Mouse (Mus musculus) adrenal gland, postnatal 25 days (tissue): ENCODE data around the gene Actr6. TPM values are rescaled to one million over a fixed set of nuclear protein-coding genes. Genes with fewer than 3 reads are reported as not detected.
"Not testable (repeated sequence)": the region's sequence is repeated elsewhere in the genome, so short reads cannot be mapped to it uniquely, and the experiment has no call there.

Source experiments
- DNase-seq: peaks from one replicate; pipeline ENCODE4 v3.0.0; 2021; ENCODE audit warnings: mixed read lengths
- total RNA-seq: library from RNA; stranded (reverse); gene quantifications from 2 replicates; pipeline ENCODE4 v1.2.3, GENCODE M21; 2021

Gene Actr6
- total RNA-seq, 1 experiment from 2014 or later, result 21.0 TPM

DNA sequence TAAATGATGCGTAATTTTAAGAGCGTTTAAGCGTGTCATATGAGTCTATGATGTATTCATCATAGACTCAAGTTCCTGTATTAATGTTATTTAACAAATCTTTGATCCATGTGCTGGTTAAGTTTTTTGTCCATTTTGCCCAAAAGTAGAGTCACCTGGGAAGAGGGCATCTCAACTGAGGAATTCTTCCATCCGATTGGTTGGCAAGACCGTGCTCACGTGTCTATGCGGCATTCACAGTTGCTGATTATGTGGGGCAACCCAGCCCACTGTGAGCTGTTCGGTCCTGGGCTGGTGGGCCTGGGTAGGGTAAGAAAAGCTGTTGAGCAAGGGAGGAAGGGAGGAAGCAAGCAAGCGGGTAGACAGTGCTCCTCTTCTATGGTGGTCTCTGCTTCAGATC is 6.3 kb upstream of the Actr6 start:
- DNase-seq, result no peak

DNA sequence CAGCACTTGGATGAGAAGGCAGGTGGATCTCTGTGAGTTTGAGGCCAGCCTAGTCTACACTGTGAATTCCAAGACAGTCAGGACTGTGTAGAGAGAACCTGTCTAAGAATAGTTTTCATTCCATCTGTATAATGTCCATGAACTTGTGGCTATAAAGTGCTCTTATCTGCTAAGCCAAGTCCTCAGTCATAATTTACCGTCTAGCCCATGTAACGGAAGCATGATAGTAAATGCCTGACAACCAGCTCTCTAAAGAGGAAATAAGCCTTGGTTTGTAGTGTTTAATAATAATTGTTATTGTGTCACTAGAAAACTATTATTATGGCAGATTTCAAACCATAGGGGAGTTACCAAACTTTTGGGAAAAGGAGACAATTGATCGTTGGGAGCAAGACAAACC is 5.8 kb upstream of the Actr6 start:
- no peak for DNase-seq

DNA sequence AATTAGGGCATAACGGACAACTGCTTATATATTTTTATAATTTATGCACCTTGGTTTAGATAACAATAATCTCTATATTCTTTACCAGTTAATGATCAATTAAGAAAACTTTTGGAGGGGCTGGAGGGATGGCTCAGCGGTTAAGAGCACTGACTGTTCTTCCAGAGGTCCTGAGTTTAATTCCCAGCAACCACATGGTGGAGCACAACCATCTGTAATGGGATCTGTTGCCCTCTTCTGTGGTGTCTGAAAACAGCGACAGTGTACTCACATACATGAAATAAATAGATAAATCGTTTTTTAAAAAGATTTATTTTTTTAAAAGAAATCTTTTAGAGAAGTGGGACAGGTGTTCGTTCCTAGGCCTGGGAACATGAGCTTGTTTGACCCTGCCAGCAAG is 5.0 kb upstream of the Actr6 start:
- DNase-seq, result no peak

DNA sequence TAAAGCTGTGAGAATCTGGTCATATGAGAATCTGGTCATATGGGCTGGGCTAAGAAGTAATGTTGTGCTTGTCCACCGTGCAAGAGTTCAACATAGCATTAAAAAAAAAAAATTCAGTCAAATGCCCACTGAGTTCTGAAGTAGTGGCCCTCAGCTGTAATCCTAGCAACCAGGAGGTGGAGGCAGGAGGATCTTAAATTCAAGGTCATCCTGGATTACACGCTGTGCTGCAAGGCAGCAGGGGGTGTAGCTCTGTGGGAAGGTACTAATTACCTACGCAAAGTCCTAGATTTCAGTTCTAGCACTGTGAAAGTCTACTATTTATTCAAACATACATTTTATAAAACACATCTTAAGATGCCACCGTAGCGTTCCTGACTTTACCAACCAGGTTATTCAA is 754 bp downstream of the Actr6 start:
- DNase-seq, result no peak

DNA sequence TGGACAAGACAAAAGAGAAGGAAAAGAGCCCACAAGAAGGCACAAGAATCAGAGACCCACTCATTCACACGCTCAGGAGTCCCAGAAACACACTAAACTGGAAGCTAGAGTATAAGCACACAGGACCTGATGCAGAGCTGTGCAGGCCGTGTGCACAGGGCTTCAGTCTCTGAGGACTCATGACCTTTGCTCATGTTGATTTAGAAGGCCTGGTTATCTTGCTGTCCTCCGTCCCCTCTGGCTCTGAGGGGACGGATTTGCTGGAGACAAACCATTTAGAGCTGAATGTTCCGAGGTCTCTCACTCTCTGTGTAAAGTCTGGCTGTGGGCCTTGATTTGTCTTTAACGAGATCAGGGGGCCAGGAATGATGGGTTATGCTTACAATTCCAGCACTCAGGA is 1.7 kb downstream of the Actr6 start:
- no peak for DNase-seq

DNA sequence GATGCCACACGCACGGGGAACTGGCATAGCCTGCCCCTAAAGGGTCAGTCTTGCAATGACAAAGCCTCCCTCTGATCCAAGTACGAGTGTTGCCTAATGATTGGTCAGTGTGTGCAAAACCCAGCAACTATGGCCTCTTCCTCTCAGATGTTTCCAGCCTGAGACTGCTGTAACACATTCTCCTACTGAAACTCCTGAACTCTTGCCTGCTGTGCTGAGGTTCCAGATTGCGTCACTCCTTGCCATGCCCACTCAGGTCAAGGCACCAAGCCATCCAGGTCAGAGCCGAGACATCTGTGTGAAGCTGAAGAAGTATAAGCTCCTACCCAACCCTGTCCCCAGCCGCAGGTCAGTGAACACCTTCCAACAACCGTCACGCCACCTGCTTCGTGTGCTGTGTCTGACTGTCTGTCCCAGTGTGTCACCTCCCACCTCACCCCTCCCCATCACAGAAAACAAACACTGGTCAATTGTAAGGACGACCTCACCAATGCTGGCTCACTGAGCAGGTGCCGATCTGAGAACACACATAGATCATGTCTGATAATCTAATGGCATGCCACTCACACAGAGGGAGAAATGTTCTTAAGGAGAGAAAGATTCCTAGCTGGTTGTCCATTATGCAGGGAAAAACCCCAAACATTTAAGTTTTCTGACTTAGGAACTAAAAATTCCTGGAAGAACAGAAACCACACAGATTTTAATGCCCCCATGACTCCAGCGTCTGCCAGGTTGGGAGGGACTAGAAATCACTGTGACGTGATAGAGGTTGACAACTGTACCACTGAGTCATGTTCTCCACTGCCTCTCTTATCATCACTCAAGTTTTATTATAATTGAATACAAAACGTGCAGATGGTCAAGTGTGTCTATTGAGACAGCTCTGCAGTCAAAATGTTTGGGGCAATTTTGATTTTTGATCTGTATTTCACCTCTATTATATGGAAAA is 9.6 kb downstream of the Actr6 start:
- peak; percentile 22 for DNase-seq

DNA sequence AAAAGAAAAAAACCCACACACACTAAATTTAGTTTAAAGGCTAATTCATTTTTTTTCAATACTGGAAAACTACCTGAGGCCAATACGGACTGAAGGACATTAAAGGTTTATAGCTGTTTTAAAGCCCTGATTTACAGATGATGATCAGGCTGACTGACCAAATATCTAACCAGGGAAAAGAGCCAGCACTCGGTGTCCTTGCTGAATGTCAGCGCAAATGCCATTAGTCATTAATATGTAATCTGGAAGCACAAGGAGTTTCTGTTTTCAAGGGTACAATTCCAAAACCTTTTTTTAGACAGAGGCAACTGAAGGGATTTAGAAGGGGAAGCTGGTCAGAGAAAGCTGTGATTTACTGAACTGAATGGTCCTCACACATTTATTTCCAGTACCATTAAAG is 11.3 kb downstream of the Actr6 start:
- DNase-seq, result peak; percentile 30

DNA sequence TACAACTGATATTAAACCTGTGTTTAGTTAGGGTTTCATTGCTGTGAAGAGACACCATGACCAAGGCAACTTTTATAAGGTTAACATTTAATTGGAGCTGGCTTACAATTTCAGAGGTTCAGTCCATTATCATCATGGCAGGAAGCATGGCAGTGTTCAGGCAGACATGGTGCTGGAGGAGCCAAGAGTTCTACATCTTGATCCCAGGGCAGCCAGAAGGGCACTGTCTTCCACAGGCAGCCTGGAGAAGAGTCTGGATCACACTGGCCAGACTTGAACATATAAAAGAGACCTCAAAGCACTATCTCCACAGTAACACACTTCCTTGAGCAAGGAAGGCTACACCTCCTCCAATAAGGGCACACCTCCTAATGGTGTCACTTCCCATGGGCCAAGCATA is 11.8 kb downstream of the Actr6 start:
- DNase-seq, result no peak

DNA sequence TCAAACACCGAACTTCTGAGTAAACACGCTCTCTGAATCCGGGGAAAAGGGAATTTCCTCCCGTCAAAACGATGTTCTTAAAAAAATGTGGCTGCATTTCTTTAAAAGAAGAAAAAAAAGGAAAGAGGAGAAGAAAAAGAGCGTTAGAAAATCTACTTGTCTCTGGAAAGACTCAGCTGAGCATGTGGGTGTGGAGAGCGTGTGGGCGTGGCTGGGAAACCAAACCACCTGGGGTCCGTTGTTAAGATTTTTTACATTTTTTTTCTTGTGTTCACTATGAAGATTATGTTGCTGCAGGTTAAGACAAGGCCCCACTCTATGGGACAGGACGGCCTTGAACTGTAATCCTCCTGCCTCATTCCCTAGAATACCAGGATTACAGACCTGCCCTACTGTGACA is 17.2 kb downstream of the Actr6 start:
- DNase-seq, result no peak

DNA sequence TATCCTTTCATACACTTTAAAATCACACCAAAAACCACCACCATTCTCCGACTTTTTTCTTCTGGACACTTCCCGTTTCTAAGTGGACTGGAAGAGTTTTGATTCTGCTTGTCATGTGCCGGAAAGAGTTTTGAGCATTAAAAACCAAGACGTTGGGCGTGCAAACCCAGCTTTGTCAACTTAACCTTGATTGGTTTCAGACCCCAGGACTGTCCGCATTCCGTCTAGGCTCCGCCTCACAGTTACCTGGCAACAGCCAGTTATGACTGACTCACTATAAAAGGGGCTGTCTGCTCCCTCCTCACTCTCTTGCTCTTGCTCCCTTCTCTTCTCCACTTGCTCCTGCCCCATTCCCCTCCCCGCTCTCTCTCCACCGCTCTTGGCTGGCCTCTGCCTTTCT is 23.4 kb downstream of the Actr6 start:
- DNase-seq, result peak; percentile 23

DNA sequence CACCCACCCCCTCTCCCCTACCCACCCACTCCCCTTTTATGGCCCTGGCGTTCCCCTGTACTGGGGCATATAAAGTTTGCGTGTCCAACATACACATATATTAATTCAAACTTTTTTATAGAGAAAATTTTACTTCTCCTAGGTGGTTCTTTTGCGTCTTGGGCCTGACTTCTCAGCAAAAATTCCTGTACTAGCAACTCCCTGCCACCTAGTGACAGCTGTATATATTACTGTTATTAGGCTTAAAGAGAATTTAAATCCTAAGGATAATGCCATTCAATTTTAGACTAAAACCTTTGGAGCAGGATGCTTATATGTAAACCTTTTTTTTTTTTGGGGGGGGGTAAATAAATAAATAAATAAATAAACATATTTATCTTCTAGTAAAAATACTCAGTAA is 24.7 kb downstream of the Actr6 start:
- no peak for DNase-seq

DNA sequence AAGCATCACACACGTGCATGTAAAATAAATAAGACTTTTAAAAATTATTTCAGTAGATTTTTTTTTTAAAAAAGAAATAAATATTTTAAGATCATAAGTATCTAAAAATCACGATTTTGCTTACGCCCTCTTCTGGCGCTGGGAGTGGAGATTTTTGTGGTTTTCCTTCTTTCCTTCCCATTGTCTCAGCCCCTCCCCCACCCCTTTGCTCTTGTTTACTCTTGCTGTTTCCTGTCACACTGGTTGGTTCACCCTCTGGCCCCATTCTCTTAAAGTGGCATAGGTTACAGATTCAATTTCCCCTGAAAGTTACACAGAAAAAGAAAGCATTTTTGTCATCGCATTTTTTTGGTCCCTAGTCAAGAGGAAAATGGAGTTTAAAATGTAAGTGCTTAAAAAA is 29.1 kb downstream of the Actr6 start:
- no peak for DNase-seq

DNA sequence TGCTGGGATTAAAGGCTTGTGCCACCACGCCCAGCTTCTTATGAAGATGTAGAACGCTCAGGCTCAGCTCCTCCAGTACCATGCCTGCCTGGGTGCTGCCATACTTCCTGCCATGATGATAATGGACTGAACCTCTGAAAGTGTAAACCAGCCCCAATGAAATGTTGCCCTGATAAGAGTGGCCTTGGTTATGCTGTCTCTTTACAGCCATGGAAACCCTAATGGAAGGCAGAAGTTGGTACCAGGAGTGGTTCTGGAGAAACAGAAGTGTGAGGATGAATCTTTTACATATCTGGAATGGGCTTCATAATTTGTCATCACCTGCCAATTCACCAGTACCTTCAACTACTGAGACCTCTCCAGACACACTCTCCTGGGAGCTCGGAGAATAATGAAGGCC is 34.1 kb downstream of the Actr6 start:
- no peak for DNase-seq

DNA sequence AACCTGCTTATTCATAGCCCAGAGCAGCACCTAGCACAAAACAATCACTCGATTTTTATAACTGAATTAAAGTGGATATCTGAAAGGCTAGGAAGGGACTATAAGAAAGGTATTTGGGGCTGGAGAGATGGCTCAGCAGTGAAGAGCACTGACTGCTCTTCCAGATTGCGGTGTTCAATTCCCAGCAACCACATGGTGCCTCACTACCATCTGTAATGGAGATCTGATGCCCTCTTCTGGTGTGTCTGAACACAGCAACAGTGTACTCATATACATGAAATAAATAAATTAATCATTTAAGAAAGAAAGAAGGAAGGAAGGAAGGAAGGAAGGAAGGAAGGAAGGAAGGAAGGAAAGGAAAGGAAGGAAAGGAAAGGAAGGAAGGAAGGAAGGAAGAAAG is 35.8 kb downstream of the Actr6 start:
- not testable (repeated sequence) for DNase-seq

DNA sequence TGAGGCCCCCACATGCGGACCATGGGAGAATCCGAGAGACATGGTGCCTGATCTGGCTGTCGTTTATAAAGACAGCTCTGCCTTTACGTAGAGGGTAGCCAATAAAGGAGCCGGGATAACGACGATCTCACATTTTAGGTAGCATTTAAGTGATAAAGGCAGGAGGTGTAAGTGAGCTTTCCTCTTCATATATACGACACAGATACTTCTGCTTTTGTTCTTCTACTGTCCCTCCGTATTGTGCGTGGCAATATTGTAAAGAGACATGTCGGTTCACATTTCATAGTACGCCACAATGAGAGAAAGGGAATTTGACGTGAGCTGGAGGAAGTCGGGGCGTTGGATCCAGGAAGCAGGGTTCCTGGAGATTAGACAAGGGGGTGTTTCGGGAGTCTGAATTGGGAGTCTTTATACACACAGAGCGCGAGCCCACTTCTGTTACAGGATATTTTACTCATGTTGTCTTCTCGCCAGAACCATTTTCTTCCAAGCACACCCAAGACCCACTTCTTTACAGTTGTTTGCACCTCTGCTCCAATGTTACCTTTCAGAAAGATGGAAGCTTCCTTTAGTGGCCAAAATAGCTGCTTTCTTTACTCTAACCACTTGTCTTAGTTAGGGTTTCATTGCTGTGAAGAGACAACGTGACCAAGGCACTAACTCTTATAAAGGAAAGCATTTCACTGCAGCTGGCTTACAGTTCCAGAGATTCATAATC is 36.7 kb downstream of the Actr6 start:
- DNase-seq, result no peak

DNA sequence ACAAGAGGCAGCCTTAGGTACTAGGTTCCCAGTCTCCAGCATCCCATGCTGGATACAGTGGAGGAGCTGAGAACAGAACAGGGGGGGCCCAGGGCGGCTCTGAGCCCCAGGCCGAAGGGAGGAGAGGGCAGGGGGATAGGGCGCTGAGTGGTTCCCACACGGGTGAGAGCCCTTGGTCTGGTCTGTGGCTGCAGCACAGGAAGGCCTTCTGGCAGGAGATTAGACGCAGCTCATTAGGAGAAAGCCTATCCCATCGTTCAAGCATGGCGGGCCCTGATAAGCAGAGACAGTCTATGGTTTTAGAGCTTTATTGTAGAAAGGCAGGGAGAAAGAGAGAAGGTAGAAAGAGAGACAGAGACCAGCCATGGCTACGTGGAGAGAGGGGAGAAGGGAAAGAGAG is 42.1 kb downstream of the Actr6 start:
- no peak for DNase-seq

DNA sequence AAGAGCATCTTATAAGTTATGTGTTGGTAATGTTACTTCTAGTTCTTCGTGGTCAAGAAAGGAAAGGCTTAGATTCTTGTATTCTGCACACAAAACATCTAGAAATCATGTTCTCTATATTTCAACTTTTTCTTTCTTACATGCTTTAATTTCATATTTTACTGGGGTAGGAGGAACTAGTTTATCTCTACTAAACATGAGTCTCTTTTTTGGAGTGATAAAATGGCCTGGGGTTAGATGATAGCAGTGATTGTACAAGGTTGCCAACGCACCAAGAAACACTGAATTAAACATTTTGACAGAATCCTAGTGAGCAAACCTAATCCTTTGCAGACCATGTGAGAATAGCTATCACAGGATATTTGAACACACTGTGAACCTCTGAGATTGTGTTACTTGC is 44.6 kb downstream of the Actr6 start:
- no peak for DNase-seq

DNA sequence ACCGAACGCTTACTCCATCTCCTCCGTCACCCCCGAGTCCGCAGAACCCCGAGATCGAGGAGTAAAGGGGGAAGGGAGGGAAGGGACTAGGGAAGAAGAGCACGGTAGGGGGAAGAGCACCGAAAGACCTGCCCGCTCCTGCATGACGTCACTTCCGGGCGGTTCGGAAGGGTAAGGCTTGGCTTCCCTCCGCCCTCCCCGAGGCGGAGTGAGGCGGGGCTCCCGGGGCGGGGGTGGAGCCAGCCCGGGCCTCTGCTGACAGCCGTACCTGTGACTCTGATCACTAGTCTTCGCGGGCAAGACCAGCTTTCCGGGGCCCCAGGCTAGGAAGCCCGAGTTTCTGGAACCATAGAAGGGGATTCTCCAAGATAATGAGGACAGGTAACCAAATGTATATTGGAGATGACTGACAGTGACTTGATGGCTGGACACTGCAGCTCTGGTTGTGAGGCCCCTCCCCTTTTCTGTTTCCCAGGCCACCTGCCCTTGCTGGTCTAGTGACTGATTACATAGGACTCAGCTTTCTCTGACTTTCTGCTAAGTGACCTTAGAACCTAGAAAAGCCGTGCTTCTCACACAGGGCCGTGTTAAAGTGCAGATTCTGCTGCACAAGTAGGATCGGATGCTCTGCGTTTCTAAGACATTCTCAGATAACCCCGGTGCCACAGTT is 45.8 kb downstream of the Actr6 start, which contains the start of gene Scyl2:
Gene Scyl2, minus strand, starts transcription at position 147 of the 670 bp plus-strand sequence.
- DNase-seq, result peak; percentile 97

DNA sequence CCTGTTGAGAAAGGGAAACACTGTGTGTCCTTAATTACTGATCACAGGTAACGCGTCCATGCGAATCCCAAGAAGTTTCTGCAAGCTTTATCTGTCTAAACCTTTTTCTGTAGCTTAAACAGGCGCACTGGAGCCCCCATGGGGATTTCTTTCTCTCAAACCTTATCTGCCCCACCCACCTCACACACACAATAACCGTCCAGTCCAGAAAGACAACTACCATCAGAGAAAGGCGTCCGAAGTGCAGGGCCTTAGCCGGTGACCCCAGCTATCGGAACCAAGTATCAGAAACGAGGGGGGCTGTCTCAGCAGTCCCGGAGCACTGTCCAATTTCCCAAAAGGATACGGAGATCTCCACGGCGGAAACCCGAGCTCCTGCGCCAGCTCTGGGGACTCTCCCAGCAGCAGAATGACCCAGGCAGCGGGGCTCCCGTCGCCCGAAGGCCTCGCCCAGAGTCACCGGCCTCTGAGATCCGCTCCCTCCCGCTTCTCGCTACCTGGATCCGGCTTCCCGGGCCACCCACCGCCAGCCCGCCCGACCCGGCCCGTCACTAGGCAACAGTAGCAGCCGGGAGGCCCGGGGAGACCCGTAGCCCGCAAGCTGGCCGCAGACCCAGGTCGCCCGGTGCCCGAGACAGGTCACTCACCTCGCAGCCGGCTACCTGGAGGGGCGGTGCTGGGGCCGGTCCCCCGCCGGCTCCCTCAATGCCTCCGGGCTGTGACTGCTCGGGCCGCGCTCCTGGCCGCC is 46.5 kb downstream of the Actr6 start:
- DNase-seq, result peak; percentile 33

DNA sequence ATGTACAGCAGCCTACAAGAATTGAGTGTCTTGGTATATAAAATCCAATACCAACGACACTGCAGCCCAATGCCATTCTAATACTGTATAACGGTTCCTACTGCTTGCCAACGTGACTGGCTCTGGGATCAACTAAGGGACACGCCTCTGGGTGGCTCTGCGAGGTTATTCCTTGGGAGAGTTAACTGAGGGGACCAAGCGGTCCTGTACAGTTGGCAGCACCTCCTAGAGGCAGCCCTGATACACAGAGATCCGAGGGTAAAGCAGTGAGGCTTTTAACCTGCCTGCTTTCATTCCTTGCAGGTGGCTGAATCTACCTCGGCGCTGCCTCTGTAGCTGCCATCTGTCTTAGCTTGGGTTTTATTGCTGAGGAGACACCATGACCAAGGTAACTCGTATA is 49.1 kb downstream of the Actr6 start:
- no peak for DNase-seq

DNA sequence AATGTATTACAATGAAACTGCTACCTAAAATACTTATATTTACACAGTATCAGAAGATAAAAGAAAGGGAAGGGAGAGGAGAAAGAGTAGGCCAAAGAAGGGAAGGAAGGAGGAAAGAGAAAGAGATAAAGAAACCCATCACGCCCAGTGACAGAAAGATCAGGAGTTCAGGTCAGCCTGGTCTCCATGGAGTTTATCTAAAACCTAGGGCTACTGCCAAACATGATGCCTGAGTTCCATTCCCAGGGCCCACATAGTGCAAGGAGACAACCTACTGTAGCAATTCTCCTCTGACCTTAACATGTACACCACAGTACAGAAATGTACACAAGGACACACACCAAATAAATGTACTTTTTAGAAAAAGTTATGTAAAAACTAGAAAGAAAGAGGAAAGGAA is 49.9 kb downstream of the Actr6 start:
- DNase-seq, result no peak

DNA sequence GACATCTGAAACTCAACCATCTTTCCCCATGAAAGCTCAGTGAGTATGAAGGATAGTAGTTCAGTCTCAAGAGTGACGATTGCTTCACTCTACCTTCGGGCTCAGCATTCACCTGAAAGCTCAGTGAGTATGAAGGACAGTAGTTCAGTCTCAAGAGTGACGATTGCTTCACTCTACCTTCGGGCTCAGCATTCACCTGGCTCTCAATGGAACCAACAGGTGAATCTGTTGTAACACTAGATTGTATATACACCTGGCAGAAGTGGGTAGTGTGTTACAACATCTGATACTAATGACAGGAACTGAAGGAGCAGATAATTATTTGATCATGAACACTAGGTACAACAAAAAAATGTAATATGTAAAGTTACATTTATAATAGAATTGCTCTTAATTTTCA is 50.4 kb downstream of the Actr6 start:
- no peak for DNase-seq
